Mouse (Mus musculus) layer of hippocampus, adult 18-20 months (tissue): ENCODE measurements around the gene Got1. TPM values are rescaled to one million over a fixed set of nuclear protein-coding genes. Genes with fewer than 3 reads are reported as not detected.

Source experiments
- total RNA-seq, 2 experiments: library from RNA; stranded (reverse); gene quantifications; 2 replicates each; pipeline ENCODE4 v1.2.3; 2021

The Got1 gene
- total RNA-seq, 2 experiments from 2014 or later, result 374 to 381 TPM

Other genes with a start within 250 kb of the Got1 start
- gene Hpse2, start 136.2 kb downstream of the Got1 start, total RNA-seq, result under 1 TPM; 0.15 to 0.20 TPM
- gene Cnnm1, start 84.2 kb downstream of the Got1 start, total RNA-seq, result 100 to 1,000 TPM; 116 TPM
- gene Nkx2-3, start 87.7 kb upstream of the Got1 start, total RNA-seq, result not detected
- 10 to 100 TPM; 42.4 to 43.8 TPM for gene Slc25a28, start 150.3 kb upstream of the Got1 start, total RNA-seq
- gene Entpd7, start 165.1 kb upstream of the Got1 start, total RNA-seq, result 10 to 100 TPM; 15.9 to 16.7 TPM
- gene Cutc, start 228.4 kb upstream of the Got1 start, total RNA-seq, result 1 to 10 TPM; 5.2 to 7.8 TPM
- 10 to 100 TPM; 11.8 to 16.5 TPM for gene Cox15, start 228.4 kb upstream of the Got1 start, total RNA-seq